Mouse (Mus musculus) urinary bladder, postnatal 25 days (tissue): Measurements from ENCODE around the gene Apip.
A peak's percentile ranks its signal among the peaks of the same experiment; 100 is the strongest.

Experiments
- DNase-seq: peaks from one replicate; pipeline ENCODE4 v3.0.0; 2022; ENCODE audit warnings: low spot score

Gene Apip

GRCm38 (mm10) chr2:103073219-103073982 is at the start of gene Apip, which contains the start of gene Pdhx:
Gene Apip, plus strand, starts transcription at chr2:103073675.
Gene Pdhx, minus strand, starts transcription at chr2:103073513.
- DNase-seq = peak; percentile 100

GRCm38 (mm10) chr2:103037831-103038230 is 35.6 kb upstream of the Apip start:
- DNase-seq = no peak

- no peak for DNase-seq
Measured at GRCm38 (mm10) chr2:103040896-103041295, 32.6 kb upstream of the Apip start.

GRCm38 (mm10) chr2:103045286-103045685 is 28.2 kb upstream of the Apip start:
- no peak for DNase-seq

GRCm38 (mm10) chr2:103051937-103052893 is 21.3 kb upstream of the Apip start:
- no peak for DNase-seq

- no peak for DNase-seq
Measured at GRCm38 (mm10) chr2:103055820-103056219, 17.7 kb upstream of the Apip start.

GRCm38 (mm10) chr2:103058266-103058665 is 15.2 kb upstream of the Apip start:
- no peak for DNase-seq

- peak; percentile 19 for DNase-seq
Measured at GRCm38 (mm10) chr2:103062865-103063264, 10.6 kb upstream of the Apip start.

GRCm38 (mm10) chr2:103066683-103067551 is 6.6 kb upstream of the Apip start:
- no peak for DNase-seq

- DNase-seq = no peak
Measured at GRCm38 (mm10) chr2:103067552-103068207, 5.8 kb upstream of the Apip start.

GRCm38 (mm10) chr2:103068602-103069001 is 4.9 kb upstream of the Apip start:
- no peak for DNase-seq

GRCm38 (mm10) chr2:103069752-103070405 is 3.6 kb upstream of the Apip start:
- DNase-seq = no peak

GRCm38 (mm10) chr2:103070586-103070985 is 2.9 kb upstream of the Apip start:
- no peak for DNase-seq

- no peak for DNase-seq
Measured at GRCm38 (mm10) chr2:103081117-103081516, 7.6 kb downstream of the Apip start.

GRCm38 (mm10) chr2:103081706-103082105 is 8.2 kb downstream of the Apip start:
- DNase-seq = no peak

GRCm38 (mm10) chr2:103082853-103083252 is 9.4 kb downstream of the Apip start:
- no peak for DNase-seq

GRCm38 (mm10) chr2:103084451-103084850 is 11.0 kb downstream of the Apip start:
- DNase-seq = peak; percentile 22

- DNase-seq = no peak
Measured at GRCm38 (mm10) chr2:103085633-103086032, 12.2 kb downstream of the Apip start.

- DNase-seq = no peak
Measured at GRCm38 (mm10) chr2:103086432-103086831, 13.0 kb downstream of the Apip start.

- no peak for DNase-seq
Measured at GRCm38 (mm10) chr2:103088099-103088498, 14.6 kb downstream of the Apip start.

- no peak for DNase-seq
Measured at GRCm38 (mm10) chr2:103089521-103089920, 16.0 kb downstream of the Apip start.
